Mouse (Mus musculus) intestine, embryonic 14.5 days (tissue): ENCODE data around the gene Gm6793. TPM values are rescaled to one million over a fixed set of nuclear protein-coding genes. Genes with fewer than 3 reads are reported as not detected.

Source experiments
- ATAC-seq: fragments of 200-750 bp; cut with Nextera tagmentation; replicated peaks from 2 replicates; pipeline ENCODE4 v1.8.0; 2017; ENCODE audit warnings: low read depth, moderate number of reproducible peaks, moderate TSS enrichment, moderate library complexity; ENCODE audit not compliant: low FRiP score, low TSS enrichment
- DNase-seq: peaks from one replicate; pipeline ENCODE4 v3.0.0-alpha.2; 2018; ENCODE audit warnings: low spot score
- H3K27ac ChIP-seq: fragments of 300-500 bp; sonication (generic); 2 replicates; pipeline ENCODE4 v1.5.1; 2014; ENCODE audit warnings: low read depth, mild to moderate bottlenecking, control low read depth
- H3K27me3 ChIP-seq: fragments of 300-500 bp; sonication (generic); replicated peaks from 2 replicates; pipeline ENCODE4 v1.6.1; 2014; ENCODE audit warnings: low read length, control low read depth; ENCODE audit not compliant: control insufficient read depth, insufficient read depth
- H3K36me3 ChIP-seq: fragments of 300-500 bp; sonication (generic); 2 replicates; pipeline ENCODE4 v1.6.1; 2014; ENCODE audit warnings: low read length, control low read depth; ENCODE audit not compliant: control insufficient read depth, insufficient read depth
- H3K4me1 ChIP-seq: fragments of 300-500 bp; sonication (generic); replicated peaks from 2 replicates; pipeline ENCODE4 v1.6.1; 2014; ENCODE audit warnings: low read length, control low read depth, mixed read lengths; ENCODE audit not compliant: control insufficient read depth, insufficient read depth
- H3K4me2 ChIP-seq: fragments of 300-500 bp; sonication (generic); 2 replicates; pipeline ENCODE4 v1.6.1; 2014; ENCODE audit warnings: low read length
- H3K4me3 ChIP-seq: fragments of 300-500 bp; sonication (generic); 2 replicates; pipeline ENCODE4 v1.5.1; 2014; ENCODE audit warnings: low read depth, low read length, control low read depth, mixed read lengths
- H3K9ac ChIP-seq: fragments of 300-500 bp; sonication (generic); 2 replicates; pipeline ENCODE4 v1.6.1; 2014; ENCODE audit warnings: mild to moderate bottlenecking, low read length
- H3K9me3 ChIP-seq: fragments of 300-500 bp; sonication (generic); 2 replicates; pipeline ENCODE4 v1.6.1; 2016; ENCODE audit warnings: low read length, control low read depth; ENCODE audit not compliant: control insufficient read depth
- WGBS: fragments of 180-500 bp; shearing (Covaris S2); extraction: QIAGEN DNeasy Blood & Tissue Kit; methylation state at CpG from one replicate; pipeline ENCODE4 v1.1.7; 2014; 5-methylcytosine and 5-hydroxymethylcytosine counted together
- polyA plus RNA-seq: library from polyadenylated mRNA; unstranded; fragments of >200 nt; fragmentation: Nextera tagmentation; extraction: Ambion mirVana; gene quantifications from 2 replicates; pipeline ENCODE4 v1.2.1, GENCODE M21; 2014

Gm6793 gene
- polyA plus RNA-seq: 0.28 and 0.91 TPM in 2 replicates

GRCm38 (mm10) chr8:112014936-112015335 lies at the start of gene Gm6793:
Gene Gm6793 (minus strand): TSS chr8:112015036.
- Histone ChIP-seq H3K9ac (no peak within 1 kb of the TSS), H3K4me3 (no peak within 1 kb of the TSS), H3K27me3 (no peaks in the 10 kb centered on the region), H3K27ac (no peak within 1 kb of the TSS), H3K4me1 (peaks cover 17% of the 10 kb centered on the region), H3K36me3 (peaks cover 43% of the 10 kb centered on the region), H3K4me2 (no peak within 1 kb of the TSS), H3K9me3 (no peaks in the 10 kb centered on the region)
- no peak for DNase-seq
- no peak for ATAC-seq
- WGBS: 94% methylated on average over 11 of the region's 11 CpGs

DNA sequence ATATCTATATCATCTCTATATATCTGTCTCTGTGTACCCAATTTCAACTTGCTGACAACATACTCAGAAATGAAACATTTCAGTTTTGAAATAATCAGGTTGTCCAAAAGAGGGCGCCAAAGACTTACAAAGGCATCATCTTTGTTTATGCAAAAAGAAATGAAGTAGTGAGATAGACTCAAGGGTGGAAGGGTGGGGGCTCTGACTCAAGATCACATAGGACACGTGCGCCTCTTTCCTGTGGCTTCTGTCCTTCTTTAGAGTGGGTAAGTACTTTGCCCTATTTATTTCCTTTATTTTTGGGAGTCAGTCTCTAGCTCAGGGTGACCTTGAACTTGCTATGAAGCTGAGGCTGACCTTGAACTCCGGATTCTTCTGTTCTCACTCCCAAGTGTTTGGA lies 46.5 kb upstream of the Gm6793 start:
- ATAC-seq (no peak), DNase-seq (peak; percentile 54)
- Histone ChIP-seq H3K4me2 (no peak overlapping the region), H3K27me3 (no peaks in the 10 kb centered on the region), H3K4me3 (no peak overlapping the region), H3K27ac (no peak overlapping the region), H3K36me3 (no peaks in the 10 kb centered on the region), H3K9ac (no peak overlapping the region), H3K4me1 (no peaks in the 10 kb centered on the region), H3K9me3 (no peaks in the 10 kb centered on the region)
- WGBS: 33% methylated on average over 4 of the region's 4 CpGs

DNA sequence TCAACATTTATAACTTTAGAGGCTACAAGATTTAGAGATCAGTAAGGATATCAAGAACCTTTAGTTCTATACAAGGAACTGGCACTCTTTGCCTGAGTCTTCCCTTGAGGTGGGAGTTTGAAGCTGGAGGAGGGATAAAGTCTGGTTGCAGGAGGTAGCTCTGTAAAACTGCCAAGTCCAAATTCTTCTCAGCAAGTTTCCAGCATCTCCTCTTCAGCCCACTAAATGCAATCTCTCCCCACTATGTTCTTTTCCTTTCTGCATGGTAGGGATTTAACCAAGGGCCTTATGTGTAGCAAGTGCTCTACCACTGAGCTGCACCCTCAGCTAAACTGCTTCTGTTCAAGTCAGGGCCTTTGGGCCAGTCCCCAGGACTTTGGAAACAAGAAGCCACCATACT lies 39.6 kb upstream of the Gm6793 start:
- no peaks in the 10 kb centered on the region for H3K36me3 ChIP-seq
- H3K4me2 ChIP-seq: no peak overlapping the region
- ATAC-seq: no peak
- no peak for DNase-seq
- H3K9me3 ChIP-seq: no peaks in the 10 kb centered on the region
- H3K4me1 ChIP-seq: no peaks in the 10 kb centered on the region
- no peak overlapping the region for H3K4me3 ChIP-seq
- H3K27ac ChIP-seq: no peak overlapping the region
- no peak overlapping the region for H3K9ac ChIP-seq
- no peaks in the 10 kb centered on the region for H3K27me3 ChIP-seq

- Histone ChIP-seq H3K9me3 (no peaks in the 10 kb centered on the region), H3K4me3 (no peak overlapping the region), H3K4me2 (no peak overlapping the region), H3K9ac (no peak overlapping the region), H3K27ac (no peak overlapping the region), H3K27me3 (no peaks in the 10 kb centered on the region), H3K4me1 (no peaks in the 10 kb centered on the region), H3K36me3 (no peaks in the 10 kb centered on the region)
- ATAC-seq: no peak
- no peak for DNase-seq
- WGBS: 74% methylated on average over 9 of the region's 9 CpGs
These were observed 36.7 kb upstream of the Gm6793 start for GRCm38 (mm10) chr8:112051537-112051936.

GRCm38 (mm10) chr8:112049984-112050383 lies 35.1 kb upstream of the Gm6793 start:
- no peak overlapping the region for H3K4me2 ChIP-seq
- no peak overlapping the region for H3K4me3 ChIP-seq
- ATAC-seq: no peak
- no peaks in the 10 kb centered on the region for H3K9me3 ChIP-seq
- H3K36me3 ChIP-seq: no peaks in the 10 kb centered on the region
- no peaks in the 10 kb centered on the region for H3K4me1 ChIP-seq
- DNase-seq: no peak
- 79% methylated on average over 6 of the region's 6 CpGs for WGBS
- no peak overlapping the region for H3K27ac ChIP-seq
- no peak overlapping the region for H3K9ac ChIP-seq
- H3K27me3 ChIP-seq: no peaks in the 10 kb centered on the region

- no peak overlapping the region for H3K4me2 ChIP-seq
- no peaks in the 10 kb centered on the region for H3K27me3 ChIP-seq
- 74% methylated on average over 6 of the region's 6 CpGs for WGBS
- H3K36me3 ChIP-seq: no peaks in the 10 kb centered on the region
- H3K4me1 ChIP-seq: no peaks in the 10 kb centered on the region
- no peak for ATAC-seq
- no peaks in the 10 kb centered on the region for H3K9me3 ChIP-seq
- no peak overlapping the region for H3K27ac ChIP-seq
- H3K4me3 ChIP-seq: no peak overlapping the region
- H3K9ac ChIP-seq: no peak overlapping the region
- no peak for DNase-seq
These were observed 33.5 kb upstream of the Gm6793 start for GRCm38 (mm10) chr8:112048293-112048692.

DNA sequence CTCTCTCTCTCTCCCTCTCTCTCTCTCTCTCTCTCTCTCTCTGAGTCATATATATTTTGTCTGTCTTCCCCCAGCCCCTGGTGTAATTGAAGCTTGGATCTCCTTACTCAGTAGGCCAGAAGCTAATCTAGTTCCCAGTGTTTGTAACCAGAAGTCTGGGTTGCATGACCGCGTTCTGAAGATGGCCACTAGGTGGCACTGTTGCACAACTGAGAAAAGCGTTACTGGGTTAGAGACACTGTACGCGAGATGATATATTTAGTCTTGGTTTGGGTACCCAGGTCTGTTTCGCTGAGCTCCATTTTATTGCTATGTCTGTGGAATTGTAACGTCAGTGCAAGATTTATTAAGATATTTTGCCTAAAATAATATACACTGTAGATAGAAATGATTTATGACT lies 31.1 kb upstream of the Gm6793 start:
- DNase-seq (peak; percentile 93), ATAC-seq (peak; percentile 76)
- H3K9ac ChIP-seq: no peak overlapping the region
- H3K4me2 ChIP-seq: no peak overlapping the region
- H3K27ac ChIP-seq: no peak overlapping the region
- WGBS: 3% methylated on average over 7 of the region's 7 CpGs
- no peaks in the 10 kb centered on the region for H3K27me3 ChIP-seq
- H3K36me3 ChIP-seq: no peaks in the 10 kb centered on the region
- no peaks in the 10 kb centered on the region for H3K9me3 ChIP-seq
- H3K4me1 ChIP-seq: no peaks in the 10 kb centered on the region
- H3K4me3 ChIP-seq: no peak overlapping the region

GRCm38 (mm10) chr8:112045182-112045581 lies 30.3 kb upstream of the Gm6793 start:
- no peaks in the 10 kb centered on the region for H3K4me1 ChIP-seq
- 83% methylated on average over 5 of the region's 5 CpGs for WGBS
- no peaks in the 10 kb centered on the region for H3K27me3 ChIP-seq
- H3K9me3 ChIP-seq: no peaks in the 10 kb centered on the region
- no peak overlapping the region for H3K4me3 ChIP-seq
- DNase-seq (no peak), ATAC-seq (no peak)
- H3K9ac ChIP-seq: no peak overlapping the region
- no peak overlapping the region for H3K27ac ChIP-seq
- no peaks in the 10 kb centered on the region for H3K36me3 ChIP-seq
- no peak overlapping the region for H3K4me2 ChIP-seq

DNA sequence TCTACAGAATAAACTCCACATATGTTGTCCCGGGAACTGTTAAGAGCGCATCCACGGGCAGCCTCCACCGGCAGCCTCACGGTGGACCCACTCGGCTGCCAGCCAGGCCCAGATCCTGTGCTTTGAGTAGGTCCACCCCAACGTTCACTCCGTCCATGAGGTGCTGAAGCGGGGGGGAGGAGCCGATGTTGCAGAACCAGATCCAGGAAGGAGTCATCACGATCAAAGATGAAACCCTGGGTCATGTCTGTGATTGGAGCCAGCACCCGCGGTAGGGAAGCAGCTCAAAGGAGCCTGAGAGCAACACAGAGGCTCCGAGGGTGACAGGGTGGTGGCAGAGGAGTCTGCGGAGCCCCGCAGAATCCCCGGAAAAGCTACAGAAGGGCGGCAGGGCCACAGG lies 22.7 kb upstream of the Gm6793 start:
- no peak overlapping the region for H3K4me2 ChIP-seq
- WGBS: 78% methylated on average over 18 of the region's 18 CpGs
- no peak overlapping the region for H3K9ac ChIP-seq
- H3K9me3 ChIP-seq: no peaks in the 10 kb centered on the region
- H3K27me3 ChIP-seq: no peaks in the 10 kb centered on the region
- H3K27ac ChIP-seq: no peak overlapping the region
- no peaks in the 10 kb centered on the region for H3K36me3 ChIP-seq
- no peak for ATAC-seq
- no peaks in the 10 kb centered on the region for H3K4me1 ChIP-seq
- DNase-seq: no peak
- H3K4me3 ChIP-seq: no peak overlapping the region
